Comparison of ENCODE assay signal across 12 mouse cellular contexts in the genomic region with DNA sequence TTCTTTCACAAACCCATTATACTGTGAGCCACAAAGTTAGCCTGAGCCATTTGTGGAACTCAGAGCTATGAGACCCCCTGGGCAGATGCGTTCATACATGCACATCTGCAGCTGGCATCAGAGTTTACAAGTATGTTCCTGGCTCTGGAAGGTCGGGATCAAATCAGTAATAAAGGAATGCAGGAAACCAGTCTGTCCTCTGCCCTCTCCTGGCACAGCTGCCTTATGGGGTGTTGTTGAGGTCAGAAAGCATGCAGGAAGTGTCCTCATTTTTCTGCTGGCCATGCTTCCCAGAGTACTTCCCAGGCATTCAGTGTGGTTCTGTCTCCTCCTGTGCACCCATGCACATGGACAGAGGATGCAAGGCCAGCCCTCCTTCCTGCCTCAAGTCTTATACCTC. TPM values are rescaled to one million over a fixed set of nuclear protein-coding genes. Genes with fewer than 3 reads are reported as not detected.
A peak's percentile ranks its signal among the peaks of the same experiment; 100 is the strongest.
DNase-seq lines count a peak whose midpoint lies in the region; ATAC-seq and TF ChIP-seq lines count a peak whose summit lies in the region.
"Had no signal": no experiment of that assay in that cellular context is flagged by ENCODE, and none has a peak within 500 bp of the region (broad histone marks: within the 10 kb centered on the region; RNA-seq: fewer than 3 reads in every experiment).

No protein-coding gene starts in this region.

- no peaks in the 10 kb centered on the region for H3K4me1 ChIP-seq in kidney, embryonic 14.5 days (ENCODE audit: control insufficient read depth, insufficient read depth, low read length)
- H3K4me1 ChIP-seq: midbrain, embryonic 12.5 days had no signal

- H3K9me3 ChIP-seq in kidney, embryonic 14.5 days (ENCODE audit: control insufficient read depth, low read length) = no peaks in the 10 kb centered on the region
- H3K9me3 ChIP-seq: heart, embryonic 12.5 days; liver, embryonic 15.5 days; midbrain, embryonic 12.5 days had no signal

- no peak for TF ChIP-seq CTCF in Patski (IDR thresholded peaks at IDR 0.05)

- H3K27ac ChIP-seq in kidney, embryonic 14.5 days (ENCODE audit: low read depth, low read length) = no peak overlapping the region
- H3K27ac ChIP-seq: liver, embryonic 15.5 days; midbrain, embryonic 12.5 days had no signal

- POLR2A ChIA-PET in Patski (lab: Charles Lee) = no interaction called here

- H3K27me3 ChIP-seq in kidney, embryonic 14.5 days (ENCODE audit: control insufficient read depth, insufficient read depth, low read length) = no peaks in the 10 kb centered on the region
- H3K27me3 ChIP-seq in Patski = no peaks in the 10 kb centered on the region
- H3K27me3 ChIP-seq: heart, embryonic 12.5 days; liver, embryonic 15.5 days; midbrain, embryonic 12.5 days had no signal

- peak; percentile 44 for DNase-seq in kidney, adult 11 months
- no peak for DNase-seq in Patski (ENCODE audit: low read depth, low spot score)
- DNase-seq in kidney, adult 18-20 months = peak; percentile 31
- peak; percentile 31 to 44 for DNase-seq in kidney, postnatal 4 days
- DNase-seq: cerebellum, adult 11 months; right cerebral cortex, postnatal 25 days had no signal

- no peak for ATAC-seq in kidney, embryonic 14.5 days (ENCODE audit: low FRiP score, low TSS enrichment)
- peak; percentile 7 for ATAC-seq in Patski
- ATAC-seq in megakaryocyte progenitor cell, adult 5-6 weeks (replicated peaks; ENCODE audit: poor library complexity) = no peak
- ATAC-seq in frontal cortex, adult (ENCODE audit: low TSS enrichment) = no peak

- peaks cover 14% of the 10 kb centered on the region; the same call in 1 of the 2 replicates for H3K36me3 ChIP-seq in kidney, embryonic 14.5 days (ENCODE audit: control insufficient read depth, insufficient read depth, low read length)

- no peak overlapping the region for H3K4me3 ChIP-seq in kidney, embryonic 14.5 days (ENCODE audit: low read length)
- H3K4me3 ChIP-seq: heart, embryonic 12.5 days; liver, embryonic 15.5 days; midbrain, embryonic 12.5 days had no signal

- no peak overlapping the region for H3K4me2 ChIP-seq in kidney, embryonic 14.5 days (replicated peaks; ENCODE audit: low read depth, low read length)
- H3K4me2 ChIP-seq: heart, embryonic 12.5 days; liver, embryonic 15.5 days; midbrain, embryonic 12.5 days had no signal

- in situ Hi-C loops in Patski (cut with MboI; ENCODE audit: low pct_unique_long_range_greater_than_20kb) = no loop called here

- 84% methylated on average over 2 of the region's 2 CpGs for WGBS in kidney, embryonic 14.5 days

- CTCF ChIA-PET in Patski (lab: Charles Lee) = no interaction called here

- no peak overlapping the region for H3K9ac ChIP-seq in kidney, embryonic 14.5 days (ENCODE audit: low read depth, low read length)
- H3K9ac ChIP-seq: heart, embryonic 12.5 days; liver, embryonic 15.5 days; midbrain, embryonic 12.5 days had no signal

RNA-seq across cellular contexts. Expression of gene Mtss1l, which starts 48.1 kb away (rescaled TPM):
- polyA plus RNA-seq in kidney, embryonic 14.5 days (2014; fragmentation: Nextera tagmentation; extraction: Ambion mirVana) = 11.2 and 11.4 TPM in 2 replicates
- polyA plus RNA-seq in Patski (2021) = 17.4 TPM
- 0.27 TPM in 1 of 2 replicates, not detected in the other for total RNA-seq in megakaryocyte progenitor cell, adult 5-6 weeks (2015)
- total RNA-seq in megakaryocyte progenitor cell, adult 5-6 weeks (2017) = 1.7 TPM in 1 of 2 replicates, not detected in the other

RNA-seq across cellular contexts. Expression of gene Vac14, which starts 54.8 kb away (rescaled TPM):
- 21.7 and 32.2 TPM in 2 replicates for polyA plus RNA-seq in kidney, embryonic 14.5 days (2014; fragmentation: Nextera tagmentation; extraction: Ambion mirVana)
- 35.9 TPM for polyA plus RNA-seq in Patski (2021)
- 33.2 and 38.1 TPM in 2 replicates for total RNA-seq in megakaryocyte progenitor cell, adult 5-6 weeks (2015)
- 24.9 and 26.2 TPM in 2 replicates for total RNA-seq in megakaryocyte progenitor cell, adult 5-6 weeks (2017)
